Mouse (Mus musculus) thymus, postnatal 10 days (tissue): Measurements from ENCODE around the gene Olfr1104.

Experiments used
- DNase-seq, 2 experiments: peaks; one replicate each; pipeline ENCODE4 v3.0.0; 2021; ENCODE audit warnings: low spot score in 2 of 2

Gene Olfr1104

GRCm38 (mm10) chr2:87026980-87027379 is at the start of gene Olfr1104:
TSS of gene Olfr1104 (minus strand) at chr2:87027080.
- DNase-seq: no peak

GRCm38 (mm10) chr2:87075717-87076116 is 48.8 kb upstream of the Olfr1104 start, which contains the start of gene Olfr1107:
TSS of gene Olfr1107 (minus strand) at chr2:87075817.
- no peak for DNase-seq

GRCm38 (mm10) chr2:87052173-87052572 is 25.3 kb upstream of the Olfr1104 start, which contains the start of gene Olfr1106:
TSS of gene Olfr1106 (minus strand) at chr2:87052273.
- DNase-seq: no peak

- DNase-seq: no peak
These were observed 9.6 kb upstream of the Olfr1104 start, which contains the start of gene Olfr1105 for GRCm38 (mm10) chr2:87036431-87036830. TSS of gene Olfr1105 (minus strand) at chr2:87036531.

DNA sequence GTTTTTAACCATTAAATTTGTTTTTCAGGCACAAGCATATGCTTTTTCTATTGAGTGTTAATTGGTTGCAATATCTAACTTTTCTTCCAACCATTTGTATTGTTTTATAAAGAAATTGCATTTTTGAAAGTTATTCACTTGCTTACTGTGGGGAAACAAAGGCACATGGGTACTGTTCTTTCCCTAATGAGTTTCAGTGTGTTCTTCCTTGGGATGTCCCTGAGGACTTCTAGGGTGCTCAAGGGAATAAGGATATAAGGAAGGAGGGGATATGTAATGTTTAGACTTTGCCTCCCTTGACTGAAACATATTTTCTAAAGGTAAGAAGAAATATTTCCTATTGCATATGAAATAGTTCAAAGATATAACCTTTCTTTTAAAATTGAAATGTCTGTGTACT is 28.8 kb downstream of the Olfr1104 start, which contains the start of gene Olfr1102:
Gene Olfr1102 (plus strand): TSS at position 301 of the 400 bp plus-strand sequence.
- DNase-seq: no peak

GRCm38 (mm10) chr2:86991121-86991520 is 35.8 kb downstream of the Olfr1104 start, which contains the start of gene Olfr1101:
TSS of gene Olfr1101 (minus strand) at chr2:86991221.
- no peak for DNase-seq

GRCm38 (mm10) chr2:86979854-86980253 is 47.0 kb downstream of the Olfr1104 start, which contains the start of gene Olfr1100:
TSS of gene Olfr1100 (minus strand) at chr2:86979954.
- no peak for DNase-seq
